In the genomic region with DNA sequence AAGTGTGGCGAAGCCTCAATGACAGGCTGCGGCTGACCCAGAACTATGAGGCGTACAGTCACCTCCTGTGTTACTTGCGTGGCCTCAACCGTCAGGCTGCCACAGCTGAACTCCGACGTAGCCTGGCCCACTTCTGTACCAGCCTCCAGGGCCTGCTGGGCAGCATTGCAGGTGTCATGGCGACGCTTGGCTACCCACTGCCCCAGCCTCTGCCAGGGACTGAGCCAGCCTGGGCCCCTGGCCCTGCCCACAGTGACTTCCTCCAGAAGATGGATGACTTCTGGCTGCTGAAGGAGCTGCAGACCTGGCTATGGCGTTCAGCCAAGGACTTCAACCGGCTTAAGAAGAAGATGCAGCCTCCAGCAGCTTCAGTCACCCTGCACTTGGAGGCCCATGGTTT, we compare ENCODE assay signal across 1 mouse cellular context.
TF ChIP-seq lines count a peak whose summit lies in the region.

No protein-coding gene starts in this region.

TF ChIP-seq in MEL, 35 proteins besides CTCF, POLR2A, EP300 and RAD21:
- TF ChIP-seq HCFC1 (IDR thresholded peaks at IDR 0.05; ENCODE audit: low read depth, low read length) (no peak), POLR2AphosphoS2 (IDR thresholded peaks at IDR 0.05; ENCODE audit: low read length) (no peak), ETS1 (IDR thresholded peaks at IDR 0.05; ENCODE audit: low read depth, low read length) (no peak), SIN3A (IDR thresholded peaks at IDR 0.05; ENCODE audit: low read length) (no peak), ZNF384 (IDR thresholded peaks at IDR 0.05; ENCODE audit: low read depth, low read length) (no peak), BHLHE40 (IDR thresholded peaks at IDR 0.05; ENCODE audit: borderline replicate concordance, low read depth, low read length) (no peak), CHD1 (IDR thresholded peaks at IDR 0.05; ENCODE audit: low read depth, low read length) (no peak), GABPA (IDR thresholded peaks at IDR 0.05; ENCODE audit: low read depth, low read length) (no peak), KAT2A (conservative IDR thresholded peaks at IDR 0.05; ENCODE audit: low read depth, low read length) (no peak), TCF12 (IDR thresholded peaks at IDR 0.05; ENCODE audit: low read depth, low read length) (no peak), SMC3 (IDR thresholded peaks at IDR 0.05; ENCODE audit: low read depth, low read length) (no peak), USF2 (IDR thresholded peaks at IDR 0.05; ENCODE audit: borderline replicate concordance in 1 of 2, insufficient read depth in 1 of 2, low read depth in 1 of 2, low read length in 2 of 2) (no peak), NRF1 (IDR thresholded peaks at IDR 0.05; ENCODE audit: insufficient read depth, low read depth, low read length, poor library complexity, severe bottlenecking) (no peak)
TF ChIP-seq in MEL: peak in this region for 0.
